Comparison of ENCODE assay signal across 11 mouse cellular contexts in the genomic region with DNA sequence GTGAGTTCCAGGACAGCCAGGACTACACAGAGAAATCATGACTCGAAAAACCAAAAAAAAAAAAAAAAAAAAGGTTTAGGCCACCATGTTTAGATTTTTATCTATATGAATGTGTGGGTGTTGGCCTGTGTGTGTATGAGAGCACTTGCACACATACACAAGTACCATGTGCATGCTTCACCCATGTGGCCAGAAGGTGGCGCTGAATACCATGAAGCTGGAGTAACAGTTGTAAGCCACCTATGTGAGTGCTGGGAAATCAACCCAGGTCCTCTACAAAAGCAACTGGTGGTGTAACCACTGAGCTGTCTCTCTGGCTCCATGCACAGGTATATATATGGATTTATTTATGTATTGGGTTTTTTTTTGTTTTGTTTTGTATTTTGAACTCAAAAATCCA. TPM values are rescaled to one million over a fixed set of nuclear protein-coding genes. Genes with fewer than 3 reads are reported as not detected.
DNase-seq lines count a peak whose midpoint lies in the region; ATAC-seq and TF ChIP-seq lines count a peak whose summit lies in the region.
"Had no signal": no experiment of that assay in that cellular context is flagged by ENCODE, and none has a peak within 500 bp of the region (broad histone marks: within the 10 kb centered on the region; RNA-seq: fewer than 3 reads in every experiment).

No protein-coding gene starts in this region.

- WGBS in lung, adult 2 months, result 43% methylated on average over 2 of the region's 2 CpGs

- H3K4me3 ChIP-seq in lung, adult 2 months (replicated peaks; ENCODE audit: extremely low read depth, low read depth, low read length), result no peak overlapping the region
- H3K4me3 ChIP-seq: erythroblast, embryonic 14.5 days; heart, embryonic 13.5 days had no signal

- ATAC-seq in granulocyte monocyte progenitor cell, adult 5-6 weeks (replicated peaks; ENCODE audit: poor library complexity, severe bottlenecking), result peak; percentile 30; the same call in 1 of the 2 replicates

- TF ChIP-seq POLR2A in lung, adult 2 months (IDR thresholded peaks at IDR 0.05; ENCODE audit: borderline replicate concordance, extremely low read depth, low read depth, low read length), result no peak

- no peaks in the 10 kb centered on the region for H3K4me1 ChIP-seq in lung, adult 2 months (ENCODE audit: control insufficient read depth, insufficient read depth, low read length)

- TF ChIP-seq CTCF in lung, adult 2 months (IDR thresholded peaks at IDR 0.05; ENCODE audit: insufficient read depth, low read length), result peak; percentile 51

- peak; percentile 44 for DNase-seq in cerebellum, postnatal 10 days
- no peak for DNase-seq in cerebellum, adult 9-10 months
- no peak for DNase-seq in lung, adult 2 months
- DNase-seq in lung, postnatal 4 days, result no peak
- peak; percentile 55 for DNase-seq in thymus, postnatal 14 days
- no peak for DNase-seq in frontal cortex, postnatal 36 days (ENCODE audit: low spot score in 2 of 2)
- no peak for DNase-seq in left cerebral cortex, adult 11 months (ENCODE audit: low spot score)
- DNase-seq: cerebellum, adult 11-12 months had no signal

RNA-seq across cellular contexts. Expression of gene Creb3l3, which starts 11.7 kb away (rescaled TPM):
- 0.15 and 0.47 TPM in 2 replicates for polyA plus RNA-seq in lung, adult 2 months (2012; rRNA removed)
- 0.43 TPM in 1 of 2 replicates, not detected in the other for total RNA-seq in granulocyte monocyte progenitor cell, adult 5-6 weeks (2014; fragmentation: Nextera tagmentation)
- 0.86 and 1.3 TPM in 2 replicates for total RNA-seq in granulocyte monocyte progenitor cell, adult 5-6 weeks (2017)

RNA-seq across cellular contexts. Expression of gene Thop1, which starts 17.2 kb away (rescaled TPM):
- 31.7 and 59.6 TPM in 2 replicates for polyA plus RNA-seq in lung, adult 2 months (2012; rRNA removed)
- 23.3 and 24.4 TPM in 2 replicates for total RNA-seq in granulocyte monocyte progenitor cell, adult 5-6 weeks (2014; fragmentation: Nextera tagmentation)
- total RNA-seq in granulocyte monocyte progenitor cell, adult 5-6 weeks (2017), result 24.7 and 26.3 TPM in 2 replicates

RNA-seq across cellular contexts. Expression of gene Map2k2, which starts 18.7 kb away (rescaled TPM):
- 147 and 176 TPM in 2 replicates for polyA plus RNA-seq in lung, adult 2 months (2012; rRNA removed)
- total RNA-seq in granulocyte monocyte progenitor cell, adult 5-6 weeks (2014; fragmentation: Nextera tagmentation), result 35.0 and 72.7 TPM in 2 replicates
- total RNA-seq in granulocyte monocyte progenitor cell, adult 5-6 weeks (2017), result 46.7 and 50.8 TPM in 2 replicates

RNA-seq across cellular contexts. Expression of gene Sgta, which starts 27.0 kb away (rescaled TPM):
- 182 and 183 TPM in 2 replicates for polyA plus RNA-seq in lung, adult 2 months (2012; rRNA removed)
- 33.8 and 47.9 TPM in 2 replicates for total RNA-seq in granulocyte monocyte progenitor cell, adult 5-6 weeks (2014; fragmentation: Nextera tagmentation)
- 37.5 and 41.7 TPM in 2 replicates for total RNA-seq in granulocyte monocyte progenitor cell, adult 5-6 weeks (2017)

RNA-seq across cellular contexts. Expression of gene Zbtb7a, which starts 48.0 kb away (rescaled TPM):
- 66.7 and 83.6 TPM in 2 replicates for polyA plus RNA-seq in lung, adult 2 months (2012; rRNA removed)
- total RNA-seq in granulocyte monocyte progenitor cell, adult 5-6 weeks (2014; fragmentation: Nextera tagmentation), result 16.1 and 20.6 TPM in 2 replicates
- 7.1 and 8.0 TPM in 2 replicates for total RNA-seq in granulocyte monocyte progenitor cell, adult 5-6 weeks (2017)

Comparison
In these comparisons a context has a peak if more than half of its experiments do, and no peak if none do; other contexts are left out.
1. DNase-seq: peak in cerebellum, postnatal 10 days (2 of 2) and thymus, postnatal 14 days (single experiment); none in cerebellum, adult 9-10 months (single experiment), lung, adult 2 months (single experiment), lung, postnatal 4 days (0 of 2), frontal cortex, postnatal 36 days (0 of 2) and left cerebral cortex, adult 11 months (single experiment).